Mouse (Mus musculus): ENCODE data around the gene Cox6b2. TPM values are rescaled to one million over a fixed set of nuclear protein-coding genes. Genes with fewer than 3 reads are reported as not detected.

The Cox6b2 gene
- polyA plus RNA-seq, 1 experiment: 36.6 TPM

GRCm38 (mm10) chr7:4764946-4765710 lies 12.2 kb upstream of the Cox6b2 start:
- H3K4me1 ChIP-seq (replicated peaks; ENCODE audit: control insufficient read depth, insufficient read depth, low read length): no peaks in the 10 kb centered on the region
- H3K27me3 ChIP-seq (ENCODE audit: control insufficient read depth, insufficient read depth, low read length): no peaks in the 10 kb centered on the region
- 52% methylated on average over 4 of the region's 4 CpGs for WGBS
- H3K4me3 ChIP-seq (ENCODE audit: control insufficient read depth, insufficient read depth, low read length): no peak overlapping the region
- TF ChIP-seq CTCF (IDR thresholded peaks at IDR 0.05; ENCODE audit: borderline replicate concordance, control insufficient read depth, extremely low read depth, insufficient read depth, low read length, poor library complexity): no peak
- no peak for TF ChIP-seq POLR2A (IDR thresholded peaks at IDR 0.05; ENCODE audit: control insufficient read depth, extremely low read depth, insufficient read depth, low read length, poor library complexity)
- no peak overlapping the region for H3K27ac ChIP-seq (ENCODE audit: control insufficient read depth, insufficient read depth, low read length)
- H3K36me3 ChIP-seq (ENCODE audit: control insufficient read depth, insufficient read depth, low read length): no peaks in the 10 kb centered on the region
- DNase-seq: no peak

GRCm38 (mm10) chr7:4759670-4760069 lies 6.8 kb upstream of the Cox6b2 start:
- TF ChIP-seq CTCF (IDR thresholded peaks at IDR 0.05; ENCODE audit: borderline replicate concordance, control insufficient read depth, extremely low read depth, insufficient read depth, low read length, poor library complexity): no peak
- TF ChIP-seq POLR2A (IDR thresholded peaks at IDR 0.05; ENCODE audit: control insufficient read depth, extremely low read depth, insufficient read depth, low read length, poor library complexity): no peak
- Histone ChIP-seq H3K27me3 (ENCODE audit: control insufficient read depth, insufficient read depth, low read length) (no peaks in the 10 kb centered on the region), H3K27ac (ENCODE audit: control insufficient read depth, insufficient read depth, low read length) (no peak overlapping the region), H3K36me3 (ENCODE audit: control insufficient read depth, insufficient read depth, low read length) (no peaks in the 10 kb centered on the region), H3K4me3 (ENCODE audit: control insufficient read depth, insufficient read depth, low read length) (no peak overlapping the region), H3K4me1 (replicated peaks; ENCODE audit: control insufficient read depth, insufficient read depth, low read length) (no peaks in the 10 kb centered on the region)
- WGBS: 61% methylated on average over 1 of the region's 1 CpGs
- no peak for DNase-seq

DNA sequence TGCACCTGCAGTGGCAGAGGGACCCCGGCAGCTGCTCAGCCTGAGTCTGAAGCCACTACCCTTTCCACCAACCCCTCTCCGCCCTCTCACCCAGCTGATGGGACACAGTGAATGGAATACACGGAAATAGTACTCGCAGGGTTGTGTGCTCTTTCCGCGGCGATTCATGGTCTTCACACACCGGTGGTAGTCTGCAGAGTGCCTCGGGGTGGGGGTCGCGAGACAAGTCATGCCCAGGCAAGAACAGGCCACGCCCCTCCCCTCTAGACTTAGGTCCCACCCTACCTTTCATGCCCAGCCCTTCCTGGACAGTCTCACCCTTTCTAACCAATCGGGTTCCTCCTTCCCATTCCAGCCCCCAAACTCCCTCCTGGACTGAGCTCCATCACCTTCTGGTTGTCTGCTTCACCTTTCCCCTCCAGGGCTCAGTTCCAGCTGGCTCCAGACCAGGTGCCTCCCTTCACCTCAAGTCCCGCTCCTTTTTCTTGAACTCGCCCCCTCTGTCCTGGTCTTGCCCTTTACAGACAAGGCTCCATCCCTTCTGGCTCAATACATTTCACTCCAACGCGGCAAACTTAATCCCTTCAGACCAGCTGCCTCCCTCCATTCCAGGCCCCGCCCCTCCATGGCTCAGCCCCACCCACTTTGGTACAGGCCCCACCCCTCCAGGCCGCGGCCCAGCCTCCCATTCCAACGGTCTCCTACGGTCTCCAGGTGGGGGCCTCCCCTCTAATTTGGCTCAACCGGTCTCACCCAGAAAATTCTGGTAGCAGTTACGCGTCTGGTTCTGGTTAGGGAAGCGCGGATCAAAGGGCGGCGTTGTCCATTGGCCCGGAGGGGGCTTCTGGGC lies 698 bp downstream of the Cox6b2 start:
- Histone ChIP-seq H3K36me3 (ENCODE audit: control insufficient read depth, insufficient read depth, low read length) (no peaks in the 10 kb centered on the region), H3K27me3 (ENCODE audit: control insufficient read depth, insufficient read depth, low read length) (no peaks in the 10 kb centered on the region), H3K4me1 (replicated peaks; ENCODE audit: control insufficient read depth, insufficient read depth, low read length) (peaks cover 17% of the 10 kb centered on the region), H3K4me3 (ENCODE audit: control insufficient read depth, insufficient read depth, low read length) (peak overlapping the region; percentile 57), H3K27ac (ENCODE audit: control insufficient read depth, insufficient read depth, low read length) (no peak overlapping the region; the same call in 1 of the 2 replicates)
- peak; percentile 25 for DNase-seq
- no peak for TF ChIP-seq CTCF (IDR thresholded peaks at IDR 0.05; ENCODE audit: borderline replicate concordance, control insufficient read depth, extremely low read depth, insufficient read depth, low read length, poor library complexity)
- no peak for TF ChIP-seq POLR2A (IDR thresholded peaks at IDR 0.05; ENCODE audit: control insufficient read depth, extremely low read depth, insufficient read depth, low read length, poor library complexity)
- WGBS: 3% methylated on average over 30 of the region's 30 CpGs

GRCm38 (mm10) chr7:4749169-4749568 lies 3.7 kb downstream of the Cox6b2 start:
- TF ChIP-seq CTCF (IDR thresholded peaks at IDR 0.05; ENCODE audit: borderline replicate concordance, control insufficient read depth, extremely low read depth, insufficient read depth, low read length, poor library complexity): no peak
- TF ChIP-seq POLR2A (IDR thresholded peaks at IDR 0.05; ENCODE audit: control insufficient read depth, extremely low read depth, insufficient read depth, low read length, poor library complexity): no peak
- no peak overlapping the region for H3K4me3 ChIP-seq (ENCODE audit: control insufficient read depth, insufficient read depth, low read length)
- no peak for DNase-seq
- WGBS: 94% methylated on average over 2 of the region's 2 CpGs
- H3K27ac ChIP-seq (ENCODE audit: control insufficient read depth, insufficient read depth, low read length): no peak overlapping the region
- H3K27me3 ChIP-seq (ENCODE audit: control insufficient read depth, insufficient read depth, low read length): no peaks in the 10 kb centered on the region
- no peaks in the 10 kb centered on the region for H3K36me3 ChIP-seq (ENCODE audit: control insufficient read depth, insufficient read depth, low read length)
- H3K4me1 ChIP-seq (replicated peaks; ENCODE audit: control insufficient read depth, insufficient read depth, low read length): peaks cover 17% of the 10 kb centered on the region

- Histone ChIP-seq H3K27me3 (ENCODE audit: control insufficient read depth, insufficient read depth, low read length) (no peaks in the 10 kb centered on the region), H3K4me1 (replicated peaks; ENCODE audit: control insufficient read depth, insufficient read depth, low read length) (peaks cover 16% of the 10 kb centered on the region), H3K27ac (ENCODE audit: control insufficient read depth, insufficient read depth, low read length) (no peak overlapping the region), H3K36me3 (ENCODE audit: control insufficient read depth, insufficient read depth, low read length) (no peaks in the 10 kb centered on the region), H3K4me3 (ENCODE audit: control insufficient read depth, insufficient read depth, low read length) (no peak overlapping the region)
- no peak for DNase-seq
- WGBS: 81% methylated on average over 4 of the region's 4 CpGs
- TF ChIP-seq CTCF (IDR thresholded peaks at IDR 0.05; ENCODE audit: borderline replicate concordance, control insufficient read depth, extremely low read depth, insufficient read depth, low read length, poor library complexity) (no peak), POLR2A (IDR thresholded peaks at IDR 0.05; ENCODE audit: control insufficient read depth, extremely low read depth, insufficient read depth, low read length, poor library complexity) (no peak)
Observed at GRCm38 (mm10) chr7:4748321-4748720, 4.6 kb downstream of the Cox6b2 start.

DNA sequence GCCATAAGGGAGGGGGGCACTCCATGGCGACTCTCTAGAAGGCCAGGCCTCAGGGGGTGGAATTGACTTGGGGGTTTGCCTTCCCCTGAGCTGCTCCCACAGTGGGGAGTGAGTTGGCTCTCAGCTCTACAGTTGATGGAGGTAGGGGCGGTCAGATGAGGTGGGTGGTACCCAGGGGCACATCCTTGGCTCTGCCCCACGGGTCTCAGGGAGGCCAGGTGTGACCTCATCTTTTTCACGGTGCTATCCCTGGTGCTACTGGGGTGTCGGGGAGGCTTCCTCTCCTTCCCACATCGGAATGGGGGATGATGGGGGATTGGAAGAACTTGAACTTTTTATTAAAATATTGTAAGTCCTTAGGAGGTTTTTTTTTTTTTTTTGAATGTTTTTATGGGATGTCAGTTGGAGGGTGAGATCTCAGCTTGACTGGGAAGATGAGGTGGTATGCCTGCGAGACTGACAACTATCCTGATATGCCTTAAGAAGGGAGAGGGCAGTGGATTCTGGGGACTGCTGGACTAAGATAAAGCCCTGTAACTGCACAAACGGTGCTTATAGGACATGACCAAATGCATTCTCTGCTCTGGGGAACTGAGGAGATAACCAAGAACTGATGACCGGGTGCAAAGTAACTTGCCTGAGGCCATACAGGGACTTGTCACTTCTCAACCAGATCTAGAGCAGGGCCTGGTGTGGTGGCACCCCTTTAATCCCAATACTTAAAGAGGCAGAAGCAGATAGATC lies 5.6 kb downstream of the Cox6b2 start:
- no peak for TF ChIP-seq POLR2A (IDR thresholded peaks at IDR 0.05; ENCODE audit: control insufficient read depth, extremely low read depth, insufficient read depth, low read length, poor library complexity)
- no peak for TF ChIP-seq CTCF (IDR thresholded peaks at IDR 0.05; ENCODE audit: borderline replicate concordance, control insufficient read depth, extremely low read depth, insufficient read depth, low read length, poor library complexity)
- DNase-seq: no peak
- no peaks in the 10 kb centered on the region for H3K36me3 ChIP-seq (ENCODE audit: control insufficient read depth, insufficient read depth, low read length)
- H3K27ac ChIP-seq (ENCODE audit: control insufficient read depth, insufficient read depth, low read length): no peak overlapping the region
- no peaks in the 10 kb centered on the region for H3K27me3 ChIP-seq (ENCODE audit: control insufficient read depth, insufficient read depth, low read length)
- 94% methylated on average over 9 of the region's 9 CpGs for WGBS
- H3K4me3 ChIP-seq (ENCODE audit: control insufficient read depth, insufficient read depth, low read length): no peak overlapping the region
- H3K4me1 ChIP-seq (replicated peaks; ENCODE audit: control insufficient read depth, insufficient read depth, low read length): peaks cover 9% of the 10 kb centered on the region
